Mouse (Mus musculus): Measurements from ENCODE around the gene Sema3b. TPM values are rescaled to one million over a fixed set of nuclear protein-coding genes. Genes with fewer than 3 reads are reported as not detected.
A peak's percentile ranks its signal among the peaks of the same experiment; 100 is the strongest.

Gene Sema3b
- polyA plus RNA-seq, 1 experiment from 2014 or later = 12.5 TPM

DNA sequence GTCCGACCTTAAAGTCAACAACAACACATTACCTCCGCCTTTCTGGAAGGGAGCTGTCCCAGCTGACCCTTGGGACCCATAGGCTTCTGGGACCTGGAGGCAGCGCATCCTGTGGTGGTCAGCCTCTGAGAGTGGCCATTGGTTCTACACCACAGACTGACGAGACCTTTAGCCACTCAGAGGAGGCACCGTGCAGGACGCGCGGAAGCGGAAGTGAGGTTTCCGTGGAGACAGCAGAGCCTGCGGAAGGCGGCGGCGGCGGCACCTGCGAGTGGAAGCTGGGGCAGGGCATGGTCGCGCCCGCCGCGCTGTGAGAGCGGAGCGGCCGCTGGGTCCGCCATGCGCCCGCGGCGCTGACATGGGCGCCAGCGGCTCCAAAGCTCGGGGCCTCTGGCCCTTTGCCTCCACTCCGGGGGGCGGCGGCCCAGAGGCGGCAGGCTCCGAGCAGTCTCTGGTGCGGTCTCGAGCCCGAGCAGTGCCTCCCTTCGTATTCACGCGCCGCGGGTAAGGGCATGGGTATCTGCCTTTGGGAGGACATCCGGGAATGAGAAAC is 45.9 kb downstream of the Sema3b start, which contains the start of gene Tusc2:
Gene Tusc2, plus strand, starts transcription at position 227 of the 553 bp plus-strand sequence.
- Histone ChIP-seq H3K9ac (ENCODE audit: low read length) (peak within 1 kb of the TSS; percentile 80), H3K4me2 (ENCODE audit: low read depth, low read length) (peak within 1 kb of the TSS; percentile 72), H3K4me1 (replicated peaks; ENCODE audit: control insufficient read depth, insufficient read depth, low read length) (peaks cover 25% of the 10 kb centered on the region), H3K9me3 (ENCODE audit: control insufficient read depth, low read length) (no peaks in the 10 kb centered on the region), H3K27me3 (ENCODE audit: control insufficient read depth, insufficient read depth, low read depth, low read length) (no peaks in the 10 kb centered on the region), H3K4me3 (ENCODE audit: low read length) (peak within 1 kb of the TSS; percentile 84), H3K27ac (ENCODE audit: low read length) (peak within 1 kb of the TSS; percentile 56; the same call in 1 of the 2 replicates), H3K36me3 (ENCODE audit: control insufficient read depth, insufficient read depth, low read length) (peaks cover 34% of the 10 kb centered on the region)
- WGBS = 0% methylated on average over 42 of the region's 46 CpGs
- peak; percentile 93 for ATAC-seq (ENCODE audit: low read depth)

GRCm38 (mm10) chr9:107556346-107556745 is 52.7 kb downstream of the Sema3b start:
- peaks cover 28% of the 10 kb centered on the region for H3K36me3 ChIP-seq (ENCODE audit: control insufficient read depth, insufficient read depth, low read length)
- H3K27me3 ChIP-seq (ENCODE audit: control insufficient read depth, insufficient read depth, low read depth, low read length) = no peaks in the 10 kb centered on the region
- H3K9me3 ChIP-seq (ENCODE audit: control insufficient read depth, low read length) = no peaks in the 10 kb centered on the region
- H3K4me1 ChIP-seq (replicated peaks; ENCODE audit: control insufficient read depth, insufficient read depth, low read length) = peaks cover 38% of the 10 kb centered on the region
- peak overlapping the region; percentile 91 for H3K4me2 ChIP-seq (ENCODE audit: low read depth, low read length)
- no peak for ATAC-seq (ENCODE audit: low read depth)
- H3K9ac ChIP-seq (ENCODE audit: low read length) = peak overlapping the region; percentile 91
- H3K4me3 ChIP-seq (ENCODE audit: low read length) = peak overlapping the region; percentile 83
- no peak overlapping the region for H3K27ac ChIP-seq (ENCODE audit: low read length)
- WGBS = 53% methylated on average over 3 of the region's 3 CpGs

DNA sequence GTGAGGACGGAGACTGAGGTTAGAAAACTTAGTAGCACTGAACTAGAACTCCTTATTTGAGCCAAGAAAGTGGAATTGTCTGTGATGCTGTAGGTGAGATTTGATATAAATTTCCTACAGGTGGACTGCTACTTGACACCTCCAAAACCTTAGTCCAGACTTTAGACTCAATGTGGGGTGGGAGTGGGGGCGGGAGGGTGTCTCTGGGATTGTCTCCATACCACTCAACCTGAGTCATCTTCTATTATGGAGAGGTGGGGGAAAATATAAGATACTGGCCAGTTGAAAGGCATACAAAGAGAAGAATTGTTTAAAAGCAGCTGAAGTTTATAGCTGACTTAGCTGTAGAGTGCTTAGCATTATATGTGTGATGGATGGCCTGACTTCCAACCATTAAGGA is 53.3 kb downstream of the Sema3b start:
- H3K4me2 ChIP-seq (ENCODE audit: low read depth, low read length) = peak overlapping the region; percentile 91
- peak overlapping the region; percentile 91 for H3K9ac ChIP-seq (ENCODE audit: low read length)
- H3K9me3 ChIP-seq (ENCODE audit: control insufficient read depth, low read length) = no peaks in the 10 kb centered on the region
- no peak for ATAC-seq (ENCODE audit: low read depth)
- H3K4me1 ChIP-seq (replicated peaks; ENCODE audit: control insufficient read depth, insufficient read depth, low read length) = peaks cover 43% of the 10 kb centered on the region
- H3K27me3 ChIP-seq (ENCODE audit: control insufficient read depth, insufficient read depth, low read depth, low read length) = no peaks in the 10 kb centered on the region
- 30% methylated on average over 2 of the region's 2 CpGs for WGBS
- H3K36me3 ChIP-seq (ENCODE audit: control insufficient read depth, insufficient read depth, low read length) = peaks cover 22% of the 10 kb centered on the region
- H3K27ac ChIP-seq (ENCODE audit: low read length) = peak overlapping the region; percentile 99
- peak overlapping the region; percentile 83 for H3K4me3 ChIP-seq (ENCODE audit: low read length)

GRCm38 (mm10) chr9:107555031-107555457 is 54.0 kb downstream of the Sema3b start:
- Histone ChIP-seq H3K27ac (ENCODE audit: low read length) (peak overlapping the region; percentile 99), H3K4me3 (ENCODE audit: low read length) (peak overlapping the region; percentile 83), H3K27me3 (ENCODE audit: control insufficient read depth, insufficient read depth, low read depth, low read length) (no peaks in the 10 kb centered on the region), H3K36me3 (ENCODE audit: control insufficient read depth, insufficient read depth, low read length) (peaks cover 20% of the 10 kb centered on the region), H3K9me3 (ENCODE audit: control insufficient read depth, low read length) (no peaks in the 10 kb centered on the region), H3K4me2 (ENCODE audit: low read depth, low read length) (peak overlapping the region; percentile 91), H3K4me1 (replicated peaks; ENCODE audit: control insufficient read depth, insufficient read depth, low read length) (peaks cover 46% of the 10 kb centered on the region), H3K9ac (ENCODE audit: low read length) (peak overlapping the region; percentile 91)
- peak; percentile 15 for ATAC-seq (ENCODE audit: low read depth)
- WGBS = under 1% methylated on average over 23 of the region's 23 CpGs

GRCm38 (mm10) chr9:107554319-107554825 is 54.7 kb downstream of the Sema3b start:
- H3K4me2 ChIP-seq (ENCODE audit: low read depth, low read length) = peak overlapping the region; percentile 91
- H3K27ac ChIP-seq (ENCODE audit: low read length) = peak overlapping the region; percentile 99
- peaks cover 19% of the 10 kb centered on the region for H3K36me3 ChIP-seq (ENCODE audit: control insufficient read depth, insufficient read depth, low read length)
- peak overlapping the region; percentile 91 for H3K9ac ChIP-seq (ENCODE audit: low read length)
- no peaks in the 10 kb centered on the region for H3K27me3 ChIP-seq (ENCODE audit: control insufficient read depth, insufficient read depth, low read depth, low read length)
- under 1% methylated on average over 53 of the region's 53 CpGs for WGBS
- peaks cover 46% of the 10 kb centered on the region for H3K4me1 ChIP-seq (replicated peaks; ENCODE audit: control insufficient read depth, insufficient read depth, low read length)
- peak overlapping the region; percentile 83 for H3K4me3 ChIP-seq (ENCODE audit: low read length)
- H3K9me3 ChIP-seq (ENCODE audit: control insufficient read depth, low read length) = no peaks in the 10 kb centered on the region
- ATAC-seq (ENCODE audit: low read depth) = peak; percentile 90

DNA sequence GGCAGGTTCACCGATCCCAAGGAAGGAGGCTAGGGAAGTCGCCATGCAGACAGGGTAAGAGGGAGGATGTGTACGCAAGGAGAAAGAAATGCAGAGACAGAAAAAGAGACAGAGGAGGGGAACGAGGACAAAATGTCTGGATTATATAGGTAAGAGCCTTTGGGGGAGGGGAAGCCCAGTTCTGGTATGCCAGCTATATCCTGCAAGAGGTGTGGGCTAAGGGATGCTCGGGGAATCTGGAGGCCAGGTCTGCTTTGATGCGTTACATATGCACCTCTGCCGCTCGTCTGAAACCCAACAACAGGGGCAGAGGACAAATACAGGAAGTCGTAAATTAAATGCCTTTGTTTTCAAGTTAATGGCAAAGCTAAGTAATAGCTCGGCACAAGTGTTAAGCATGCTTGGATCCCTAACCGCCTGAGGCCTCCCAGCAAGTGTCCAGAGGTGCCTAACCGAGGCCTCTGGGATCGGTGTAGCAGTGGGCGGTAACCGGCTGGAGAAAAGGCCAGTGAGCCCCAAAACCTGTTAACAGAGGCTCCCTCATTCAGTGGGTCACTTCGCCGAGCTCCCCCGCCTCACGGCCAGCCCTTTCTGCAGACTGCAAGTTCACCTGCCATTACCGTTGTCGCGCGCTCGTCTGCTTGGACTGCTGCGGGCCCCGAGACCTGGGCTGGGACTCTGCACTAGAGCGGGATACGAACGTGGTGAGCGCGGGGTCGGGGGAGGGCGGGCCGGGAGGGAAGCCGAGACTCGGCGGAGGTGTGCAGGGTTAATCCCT is 55.3 kb downstream of the Sema3b start:
- peak overlapping the region; percentile 83 for H3K4me3 ChIP-seq (ENCODE audit: low read length)
- H3K4me2 ChIP-seq (ENCODE audit: low read depth, low read length) = peak overlapping the region; percentile 91
- H3K27ac ChIP-seq (ENCODE audit: low read length) = peak overlapping the region; percentile 92
- peak overlapping the region; percentile 78 for H3K9ac ChIP-seq (ENCODE audit: low read length)
- ATAC-seq (ENCODE audit: low read depth) = peak; percentile 32
- H3K9me3 ChIP-seq (ENCODE audit: control insufficient read depth, low read length) = no peaks in the 10 kb centered on the region
- peaks cover 12% of the 10 kb centered on the region for H3K36me3 ChIP-seq (ENCODE audit: control insufficient read depth, insufficient read depth, low read length)
- H3K4me1 ChIP-seq (replicated peaks; ENCODE audit: control insufficient read depth, insufficient read depth, low read length) = peaks cover 46% of the 10 kb centered on the region
- no peaks in the 10 kb centered on the region for H3K27me3 ChIP-seq (ENCODE audit: control insufficient read depth, insufficient read depth, low read depth, low read length)
- 5% methylated on average over 37 of the region's 37 CpGs for WGBS

GRCm38 (mm10) chr9:107552690-107553393 is 56.2 kb downstream of the Sema3b start:
- H3K4me1 ChIP-seq (replicated peaks; ENCODE audit: control insufficient read depth, insufficient read depth, low read length) = peaks cover 46% of the 10 kb centered on the region
- no peak for ATAC-seq (ENCODE audit: low read depth)
- H3K27me3 ChIP-seq (ENCODE audit: control insufficient read depth, insufficient read depth, low read depth, low read length) = no peaks in the 10 kb centered on the region
- H3K4me3 ChIP-seq (ENCODE audit: low read length) = peak overlapping the region; percentile 83
- peak overlapping the region; percentile 14; the same call in 1 of the 2 replicates for H3K9ac ChIP-seq (ENCODE audit: low read length)
- 73% methylated on average over 5 of the region's 5 CpGs for WGBS
- H3K36me3 ChIP-seq (ENCODE audit: control insufficient read depth, insufficient read depth, low read length) = peaks cover 5% of the 10 kb centered on the region
- H3K9me3 ChIP-seq (ENCODE audit: control insufficient read depth, low read length) = no peaks in the 10 kb centered on the region
- H3K27ac ChIP-seq (ENCODE audit: low read length) = peak overlapping the region; percentile 92
- H3K4me2 ChIP-seq (ENCODE audit: low read depth, low read length) = peak overlapping the region; percentile 91

- H3K27me3 ChIP-seq (ENCODE audit: control insufficient read depth, insufficient read depth, low read depth, low read length) = no peaks in the 10 kb centered on the region
- peaks cover 52% of the 10 kb centered on the region for H3K4me1 ChIP-seq (replicated peaks; ENCODE audit: control insufficient read depth, insufficient read depth, low read length)
- H3K9me3 ChIP-seq (ENCODE audit: control insufficient read depth, low read length) = no peaks in the 10 kb centered on the region
- peak overlapping the region; percentile 54 for H3K4me3 ChIP-seq (ENCODE audit: low read length)
- H3K9ac ChIP-seq (ENCODE audit: low read length) = peak overlapping the region; percentile 73
- H3K4me2 ChIP-seq (ENCODE audit: low read depth, low read length) = peak overlapping the region; percentile 91
- 7% methylated on average over 8 of the region's 8 CpGs for WGBS
- H3K36me3 ChIP-seq (ENCODE audit: control insufficient read depth, insufficient read depth, low read length) = no peaks in the 10 kb centered on the region
- peak overlapping the region; percentile 77 for H3K27ac ChIP-seq (ENCODE audit: low read length)
- no peak for ATAC-seq (ENCODE audit: low read depth)
Measured at GRCm38 (mm10) chr9:107551890-107552355, 57.1 kb downstream of the Sema3b start.

Measured in lung, embryonic 16.5 days (tissue).